Mouse (Mus musculus) kidney, adult 11 months (tissue): ENCODE measurements around the gene Krt10.
A peak's percentile ranks its signal among the peaks of the same experiment; 100 is the strongest.

Experiments used
- DNase-seq: peaks from one replicate; pipeline ENCODE4 v3.0.0; 2022

Gene Krt10

DNA sequence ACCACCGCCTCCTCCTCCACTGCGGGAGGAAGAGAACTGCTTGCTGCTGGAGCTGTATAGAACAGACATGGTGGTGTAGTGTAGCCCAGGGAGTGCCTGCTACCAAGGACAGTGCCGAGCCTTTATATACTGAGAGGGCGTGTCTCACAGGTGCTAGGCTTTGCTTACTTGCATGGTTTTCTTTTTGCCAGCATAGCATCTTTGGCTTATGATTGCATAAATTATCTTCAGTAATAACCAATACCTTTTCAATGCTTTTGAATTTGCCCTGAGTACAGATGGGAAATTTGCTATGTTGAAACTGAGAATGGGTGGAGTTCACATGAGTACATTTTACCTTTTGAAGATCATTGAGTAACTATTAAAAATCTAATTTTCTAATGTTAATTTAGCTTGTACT lies at the start of gene Krt10:
Gene Krt10, minus strand, starts transcription at position 101 of the 400 bp plus-strand sequence.
- DNase-seq, result no peak

DNA sequence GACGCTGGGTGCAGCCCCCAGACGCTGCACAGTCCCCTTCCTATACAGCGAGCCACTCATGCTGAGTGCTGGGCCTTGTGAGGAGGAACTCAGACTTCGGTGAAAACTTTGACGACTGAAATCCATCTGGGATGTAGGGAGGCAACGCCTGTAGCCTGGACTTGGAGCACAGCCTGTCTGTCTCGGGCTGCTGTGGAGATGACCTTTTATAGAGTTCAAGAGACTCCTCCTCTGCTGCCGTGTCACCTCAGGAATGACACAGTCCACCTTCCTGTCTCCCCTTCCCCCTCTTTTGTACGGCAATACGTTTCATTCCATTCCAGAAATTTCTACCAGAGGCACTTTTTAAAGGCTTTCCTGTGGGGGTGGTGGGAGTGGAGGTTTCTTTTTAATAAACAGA lies 48.8 kb upstream of the Krt10 start, which contains the start of gene Krt20:
Gene Krt20, minus strand, starts transcription at position 179 of the 400 bp plus-strand sequence.
- no peak for DNase-seq

DNA sequence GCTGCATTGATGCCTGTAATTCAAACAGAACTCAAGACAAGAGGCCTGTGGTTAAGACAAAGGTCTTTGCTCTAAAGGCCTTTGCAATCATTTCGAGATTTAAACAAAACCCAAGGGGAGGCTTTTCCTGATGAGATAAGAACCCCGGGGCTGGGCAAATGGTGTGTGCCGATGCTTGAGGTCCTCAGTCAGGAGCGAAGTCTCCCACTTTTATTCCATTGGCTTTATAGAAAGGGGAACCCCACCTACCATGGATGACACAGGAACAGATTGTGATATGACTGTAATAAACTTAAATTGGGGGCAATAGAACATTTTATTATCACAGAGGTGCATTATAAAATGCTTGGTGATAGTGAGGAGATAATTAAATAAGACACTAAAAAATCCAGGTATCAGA lies 47.5 kb upstream of the Krt10 start:
- DNase-seq, result no peak

DNA sequence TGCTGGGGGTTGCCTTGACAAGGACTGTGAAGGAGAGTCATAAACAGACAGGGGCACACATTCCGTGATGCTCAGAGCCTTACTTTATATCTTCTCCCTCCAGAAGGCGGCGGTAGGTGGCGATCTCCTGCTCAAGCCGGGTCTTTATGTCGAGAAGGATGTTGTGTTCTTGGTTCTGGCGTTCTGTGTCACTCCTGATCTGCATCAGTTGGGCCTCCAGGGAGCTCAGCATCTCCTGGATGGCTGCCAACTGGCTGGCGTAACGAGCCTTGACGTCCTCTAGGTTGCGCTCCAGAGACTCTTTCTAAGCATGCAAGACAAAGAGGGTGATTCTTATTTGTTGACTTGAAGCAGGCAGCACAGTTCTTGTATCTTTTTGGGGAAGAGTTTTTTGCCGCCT lies 41.5 kb upstream of the Krt10 start:
- peak; percentile 36 for DNase-seq

DNA sequence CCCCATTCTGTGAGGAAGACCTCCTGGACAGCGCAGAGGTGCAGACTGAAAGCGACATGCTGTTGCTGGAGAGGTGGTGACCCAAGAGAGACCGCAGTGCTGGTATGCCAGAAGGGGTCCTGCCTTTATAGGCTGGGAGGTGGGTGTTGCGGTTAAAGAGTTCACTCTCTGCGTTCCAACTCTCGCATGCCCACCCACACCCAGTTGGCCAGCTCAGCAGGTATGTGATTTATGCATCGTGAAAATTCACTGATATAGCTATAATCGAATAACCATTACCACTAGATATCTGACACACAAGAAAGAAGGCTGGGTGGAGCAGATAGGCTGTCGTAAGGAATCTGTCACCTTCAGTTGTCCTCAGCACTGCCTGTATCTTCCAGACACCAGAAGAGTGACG lies 33.0 kb upstream of the Krt10 start, which contains the start of gene Krt12:
Gene Krt12, minus strand, starts transcription at position 101 of the 400 bp plus-strand sequence.
- no peak for DNase-seq

DNA sequence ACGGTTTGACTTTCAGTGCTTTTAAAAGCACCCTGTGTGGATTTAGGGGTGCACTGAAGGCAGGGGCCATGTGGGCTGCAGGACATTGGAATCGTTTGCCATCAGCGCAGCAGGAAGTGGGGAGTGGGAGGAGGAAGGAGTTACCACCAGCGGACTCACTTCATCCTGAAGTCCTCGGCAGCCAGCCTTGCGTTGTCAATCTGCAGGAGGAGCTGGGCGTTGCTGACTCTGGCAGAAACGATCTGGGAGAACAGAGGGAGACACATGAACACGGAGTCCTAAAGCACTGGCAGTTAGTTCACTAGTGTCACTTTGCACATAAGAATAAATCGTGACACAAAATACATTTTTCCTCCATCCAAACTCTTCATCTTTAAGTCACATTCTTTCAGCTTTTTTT lies 31.4 kb upstream of the Krt10 start:
- no peak for DNase-seq

DNA sequence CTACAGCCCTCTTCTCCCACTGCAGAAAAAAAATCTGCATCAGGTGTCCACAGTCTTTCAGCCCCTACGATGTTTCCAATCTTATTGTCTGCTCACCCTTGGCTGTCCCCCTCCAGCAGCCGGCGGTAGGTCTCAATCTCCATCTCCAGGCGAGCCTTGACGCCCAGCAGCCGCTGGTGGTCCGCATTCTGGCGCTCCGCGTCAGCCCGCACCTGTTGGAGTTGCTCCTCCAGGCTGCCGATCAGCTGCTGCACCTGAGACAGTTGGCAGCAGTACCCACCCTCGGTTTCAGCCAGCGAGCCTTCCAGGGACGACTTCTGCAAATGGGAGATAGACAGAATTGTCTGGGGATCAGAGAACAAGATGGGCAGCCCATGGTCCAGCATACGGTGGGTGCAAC lies 28.7 kb upstream of the Krt10 start:
- no peak for DNase-seq

DNA sequence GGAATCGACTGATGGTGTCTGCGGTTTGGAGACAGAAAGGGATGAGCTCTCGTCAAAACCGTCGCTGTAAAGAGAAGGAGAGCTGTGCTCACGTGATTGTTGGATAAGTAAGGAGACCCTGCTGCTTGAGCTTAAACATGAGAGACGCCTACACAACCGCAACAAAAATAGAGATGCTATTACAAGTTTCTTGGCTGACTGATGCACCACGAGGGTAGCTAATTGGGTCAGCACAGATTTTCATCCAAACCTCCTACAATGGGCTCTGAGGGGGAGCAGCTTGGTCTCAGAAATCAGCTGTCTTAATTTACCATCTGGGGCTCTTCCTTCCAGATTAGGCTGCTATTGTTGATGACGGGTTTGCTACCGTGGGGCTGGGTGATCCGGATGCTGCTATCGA lies 27.7 kb upstream of the Krt10 start:
- DNase-seq, result no peak

DNA sequence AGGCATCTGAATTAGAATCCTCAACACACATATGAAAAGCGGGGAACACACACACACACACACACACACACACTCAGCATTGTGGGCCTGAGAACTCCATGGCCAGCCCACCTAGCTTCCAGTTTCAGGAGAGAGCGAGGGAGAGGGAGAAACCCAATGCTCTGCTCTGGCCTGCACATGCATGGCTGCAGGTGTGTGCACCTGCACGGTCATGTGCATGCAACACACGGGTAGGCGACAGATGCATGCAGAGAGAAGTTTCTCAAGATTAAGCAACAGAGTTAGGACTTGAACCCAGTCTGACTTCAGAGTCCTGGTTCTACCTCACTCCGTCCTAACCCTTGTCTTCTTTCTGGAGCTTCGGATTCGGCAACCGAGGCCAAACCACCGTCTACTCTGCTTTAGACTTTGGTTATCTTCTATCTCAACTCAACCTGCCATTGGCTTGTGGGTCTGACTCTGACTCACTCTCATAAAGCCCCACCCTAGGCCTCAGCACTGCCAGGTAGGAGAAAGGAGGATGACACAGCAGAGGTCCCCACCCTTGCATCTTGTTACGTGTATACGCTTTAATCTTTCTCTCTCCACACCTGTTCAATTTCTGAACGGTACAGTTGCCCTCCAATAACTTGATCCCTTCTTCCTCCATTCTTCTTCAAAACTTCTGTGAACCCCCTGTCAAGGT lies 25.4 kb upstream of the Krt10 start:
- DNase-seq, result no peak

DNA sequence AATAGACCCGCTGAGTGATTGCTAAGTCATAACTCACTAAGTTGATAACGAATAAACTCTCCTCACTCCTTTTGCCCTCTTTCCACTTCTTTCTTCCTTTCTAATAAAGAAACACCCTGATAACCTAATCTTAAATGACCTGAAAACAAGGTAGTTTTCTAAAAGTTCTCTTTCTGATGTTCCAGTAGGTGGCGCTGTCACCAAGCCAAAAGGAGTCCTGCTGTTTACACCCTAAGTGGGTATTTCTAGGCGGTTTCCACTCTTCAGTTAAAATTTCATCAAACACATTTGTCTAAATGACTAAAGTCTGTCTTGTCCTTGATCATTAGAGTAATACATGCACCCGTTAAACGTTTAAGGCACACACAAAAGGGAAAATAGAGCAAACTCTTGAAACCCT lies 24.1 kb upstream of the Krt10 start:
- DNase-seq, result no peak

DNA sequence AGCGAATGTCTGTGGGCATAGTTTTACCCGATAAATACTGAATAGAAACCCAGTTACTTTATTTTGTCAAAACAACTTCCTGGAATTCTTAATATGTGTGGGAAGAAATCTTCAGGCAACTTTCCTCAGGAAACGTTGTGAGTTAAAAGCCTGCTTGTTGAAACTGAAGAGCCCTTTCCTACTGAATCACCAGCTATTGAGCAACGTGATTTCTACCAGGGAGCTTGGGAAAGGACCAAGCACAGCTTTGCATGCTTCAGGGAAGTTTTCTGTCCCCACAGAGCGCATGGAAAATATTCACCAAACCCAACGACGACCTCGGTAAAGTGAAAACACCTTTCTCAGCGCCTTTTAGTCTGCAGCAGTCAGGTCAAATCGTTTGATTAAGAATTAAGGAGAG lies 17.0 kb upstream of the Krt10 start:
- DNase-seq, result no peak

DNA sequence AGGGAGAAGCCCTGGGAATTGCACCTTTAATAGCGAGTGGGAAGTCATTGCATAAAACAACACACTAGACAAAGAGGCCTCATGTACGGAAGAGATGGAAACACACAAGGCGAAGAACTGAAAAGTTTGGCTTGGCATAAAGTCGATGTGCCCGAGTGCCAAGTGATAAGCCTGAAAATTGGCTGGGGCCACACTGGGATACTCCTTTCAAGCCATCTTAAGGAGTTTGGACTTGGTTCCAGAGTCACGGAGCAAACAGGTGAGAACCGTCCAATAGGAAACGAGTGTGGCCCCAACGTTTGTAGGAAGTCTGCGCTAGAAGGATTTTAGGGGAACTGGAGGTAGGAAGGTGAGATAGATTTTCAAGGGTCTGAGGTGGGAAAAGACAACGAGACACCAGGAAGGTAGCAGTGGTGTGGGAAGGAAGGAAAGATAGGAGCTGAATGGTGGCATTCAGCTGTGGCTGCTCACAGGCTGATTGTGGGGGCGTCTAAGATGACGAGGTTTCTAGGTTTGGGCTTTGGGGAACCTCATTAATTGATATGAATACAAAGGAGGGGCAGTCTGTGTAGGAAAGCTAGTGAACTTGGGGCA lies 10.9 kb upstream of the Krt10 start:
- no peak for DNase-seq

DNA sequence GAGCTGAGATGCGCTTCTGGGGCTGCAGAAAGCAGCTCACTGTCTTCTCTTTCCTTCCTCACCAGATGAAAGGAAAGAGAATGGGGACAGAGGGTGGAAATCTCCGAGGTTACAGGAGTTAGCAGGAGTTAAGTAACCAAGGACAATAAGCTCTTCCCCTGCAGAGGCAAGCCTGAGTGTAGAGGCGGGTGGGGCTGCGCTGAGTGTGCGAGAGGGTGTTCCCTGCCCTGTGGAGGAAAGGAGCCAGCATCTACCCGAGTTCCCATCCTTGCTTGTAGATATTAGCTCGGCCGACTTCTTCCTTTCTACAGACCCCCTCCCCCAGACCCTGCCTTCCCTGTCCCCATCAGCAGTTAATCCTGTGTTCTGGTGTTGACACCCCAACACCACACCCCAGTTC lies 9.7 kb upstream of the Krt10 start:
- no peak for DNase-seq

DNA sequence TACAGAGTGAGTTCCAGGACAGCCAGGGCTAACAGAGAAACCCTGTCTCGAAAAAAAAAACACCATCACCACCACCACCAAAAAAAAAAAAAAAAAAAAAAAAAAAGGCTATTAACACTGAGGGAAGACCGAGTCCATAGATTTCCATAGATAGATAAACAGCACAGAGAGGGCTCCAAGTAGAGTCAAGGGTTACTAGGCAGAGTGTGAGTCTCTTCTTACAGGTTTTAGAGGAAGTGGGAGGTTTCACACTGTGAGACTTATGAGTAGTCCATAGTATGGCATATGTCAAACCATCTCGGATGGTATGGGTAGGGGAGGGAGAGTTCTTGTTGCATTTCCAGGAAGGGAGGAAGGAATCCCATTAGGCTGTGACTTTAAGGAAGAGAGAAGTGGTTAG lies 8.9 kb upstream of the Krt10 start:
- no peak for DNase-seq

DNA sequence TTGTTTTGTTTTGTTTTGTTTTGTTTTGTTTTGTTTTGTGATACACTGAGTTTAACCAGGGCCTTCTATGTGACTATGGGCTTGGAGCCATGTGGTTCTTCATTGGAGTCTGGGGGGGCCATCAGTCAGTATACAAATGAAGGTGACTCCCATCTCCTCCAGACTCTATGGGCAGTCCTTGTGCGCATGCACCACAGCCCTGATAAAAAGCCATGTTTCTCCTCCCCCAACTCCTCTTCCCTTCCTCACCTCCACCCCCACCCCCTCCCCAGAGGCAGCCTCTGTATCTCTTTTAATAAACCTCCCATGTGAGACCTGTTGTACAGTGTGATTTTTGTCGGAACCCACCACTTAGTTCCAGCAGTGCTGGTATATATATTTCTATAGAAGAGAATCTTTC lies 7.5 kb upstream of the Krt10 start:
- DNase-seq, result no peak

DNA sequence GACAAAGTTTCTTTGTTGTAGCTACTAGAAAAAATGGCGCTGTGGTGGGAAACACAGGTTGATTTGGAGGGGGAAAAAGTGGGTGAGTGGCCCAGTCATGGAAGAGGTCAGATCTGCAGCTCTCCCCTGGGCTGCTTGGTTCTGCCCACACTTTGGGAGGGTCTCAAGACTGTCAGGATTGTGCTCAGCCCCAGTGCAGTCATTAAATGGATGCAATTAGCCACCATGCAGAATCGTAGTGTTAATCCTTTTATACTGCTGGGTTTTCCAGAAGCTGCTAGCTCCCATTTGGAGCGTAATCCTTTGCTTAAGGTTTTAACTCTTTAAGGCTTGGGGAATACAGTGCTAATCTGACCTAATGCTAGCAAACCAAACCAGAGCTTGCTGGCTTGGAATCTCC lies 6.9 kb upstream of the Krt10 start:
- no peak for DNase-seq

DNA sequence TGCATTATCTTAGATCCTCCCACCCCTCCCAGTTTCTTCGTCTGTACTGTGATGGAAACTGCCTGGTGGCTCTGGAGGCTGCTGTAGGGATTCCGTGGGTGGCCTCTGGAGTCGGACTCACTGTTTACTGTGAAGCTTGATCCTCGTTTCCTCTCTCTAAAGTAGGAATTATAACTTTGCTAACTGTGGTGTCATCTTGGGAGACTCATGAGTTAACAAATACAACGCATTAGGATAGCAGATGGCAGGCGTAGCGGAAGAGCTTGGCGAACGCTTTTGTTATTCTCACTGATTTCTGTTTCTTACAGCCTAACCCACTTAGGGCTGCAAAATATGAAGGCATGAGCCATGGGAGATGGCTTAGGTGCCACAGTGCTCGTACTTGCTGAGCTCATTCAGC lies 3.3 kb upstream of the Krt10 start:
- no peak for DNase-seq

DNA sequence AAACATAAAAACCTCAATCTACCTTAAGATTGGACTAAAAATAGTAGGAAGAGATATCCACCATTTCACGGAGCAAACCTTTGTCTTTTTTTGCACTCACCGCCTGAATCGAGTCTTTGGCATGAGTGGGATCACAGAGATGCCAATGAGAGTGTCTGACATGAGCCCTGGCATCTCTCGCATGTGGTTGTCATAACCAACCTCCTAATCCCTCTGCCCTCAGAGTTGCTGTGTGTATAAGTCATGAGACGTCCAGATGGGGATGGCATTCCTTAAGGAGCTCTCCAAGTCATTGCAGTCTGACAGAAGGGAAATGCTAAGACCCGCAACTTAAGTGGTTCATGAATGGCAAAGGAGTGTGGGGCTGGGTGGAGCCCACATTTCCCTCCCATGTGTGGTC lies 2.2 kb upstream of the Krt10 start:
- no peak for DNase-seq

DNA sequence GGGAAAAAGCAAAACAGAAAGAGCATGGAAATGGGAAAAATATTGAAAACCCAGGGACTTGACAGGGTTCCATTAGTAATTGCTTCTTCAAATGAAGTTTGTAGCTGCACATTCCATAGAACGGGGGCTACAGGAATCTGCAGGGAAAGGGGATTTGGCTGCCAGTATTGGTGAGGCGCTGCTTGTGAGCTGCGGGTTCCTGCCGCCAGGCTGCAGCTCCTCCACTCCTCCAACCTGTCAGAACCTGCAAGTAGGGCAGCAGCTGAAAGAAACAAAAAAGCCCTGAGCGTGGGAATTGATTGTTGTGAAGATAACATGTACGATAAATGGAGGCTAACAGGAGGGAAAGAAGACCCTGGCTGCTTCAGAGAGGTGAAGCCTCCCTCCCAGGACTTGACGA lies 1.7 kb upstream of the Krt10 start:
- DNase-seq, result no peak

DNA sequence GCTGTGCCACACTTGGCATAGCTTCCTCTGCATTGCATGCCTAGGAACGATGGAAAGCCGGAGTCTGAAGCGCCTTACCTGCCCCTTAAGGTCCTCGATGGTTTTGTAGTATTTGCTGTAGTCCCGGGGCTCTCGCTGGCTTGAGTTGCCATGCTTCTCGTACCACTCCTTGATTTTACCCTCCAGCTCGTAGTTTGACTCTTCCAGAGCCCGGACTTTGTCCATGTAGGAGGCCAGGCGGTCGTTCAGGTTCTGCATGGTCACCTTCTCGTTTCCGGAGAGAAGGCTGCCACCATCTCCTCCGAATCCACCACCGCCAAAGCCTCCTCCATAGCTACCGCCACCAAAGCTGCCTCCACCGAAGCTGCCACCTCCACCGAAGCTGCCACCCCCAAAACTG lies 503 bp downstream of the Krt10 start:
- DNase-seq, result peak; percentile 19

DNA sequence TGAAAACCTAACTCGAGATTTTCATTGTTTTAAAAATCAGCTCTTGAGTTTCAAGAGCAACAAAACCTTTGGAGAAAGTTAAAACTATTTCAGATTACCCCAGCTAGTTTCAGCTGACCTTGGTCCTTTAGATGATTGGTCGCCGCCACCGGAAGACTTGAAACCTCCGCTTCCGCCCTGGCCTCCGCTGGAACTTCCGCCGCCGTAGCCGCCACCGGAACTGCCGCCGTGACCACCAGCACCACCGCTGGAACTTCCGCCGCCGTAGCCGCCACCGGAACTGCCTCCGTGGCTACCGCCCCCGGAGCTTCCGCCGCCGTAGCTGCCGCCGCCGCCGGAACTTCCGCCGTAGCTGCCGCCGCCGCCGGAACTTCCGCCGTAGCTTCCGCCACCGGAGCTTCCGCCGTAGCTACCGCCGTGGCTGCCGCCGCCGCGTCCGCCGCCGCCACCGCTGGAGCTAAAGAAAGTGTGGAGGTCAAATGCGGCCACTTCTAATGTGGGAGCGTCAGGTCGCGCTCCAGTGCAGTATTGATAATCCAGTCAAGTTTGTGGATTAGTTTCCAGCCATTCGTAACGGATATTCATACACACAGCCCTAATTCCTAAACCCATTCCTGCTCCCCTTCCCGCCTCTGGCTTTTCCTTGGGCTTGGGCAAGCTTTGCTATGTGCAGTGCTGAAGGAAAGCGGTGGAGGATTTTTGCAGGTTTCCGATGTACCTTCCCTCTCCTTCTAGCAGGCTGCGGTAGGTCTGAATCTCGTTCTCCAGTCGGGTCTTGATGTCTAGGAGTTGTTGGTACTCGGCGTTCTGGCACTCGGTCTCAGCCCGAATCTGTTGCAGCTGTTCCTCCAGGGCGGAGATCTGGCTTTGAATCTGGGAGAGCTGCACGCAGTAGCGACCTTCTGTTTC lies 3.1 kb downstream of the Krt10 start:
- peak; percentile 93 for DNase-seq

DNA sequence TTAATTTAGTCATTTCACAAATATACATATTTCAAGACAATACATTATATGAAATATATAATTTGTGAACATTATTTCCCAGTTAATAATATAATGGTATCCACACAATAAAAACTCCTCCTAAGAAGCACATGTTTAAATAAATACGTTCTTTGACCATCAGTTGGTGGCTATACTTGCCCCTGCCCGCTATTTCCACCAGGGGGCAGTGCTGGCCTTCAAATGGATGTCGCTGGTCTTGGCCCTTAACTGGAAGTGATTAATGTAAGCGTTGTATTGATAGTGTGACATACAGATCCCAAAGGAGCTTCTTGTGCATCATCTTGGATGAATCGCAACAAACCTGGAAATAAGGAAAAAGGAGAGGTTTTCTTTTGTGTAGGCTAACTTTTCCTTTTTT lies 9.6 kb downstream of the Krt10 start:
- peak; percentile 51 for DNase-seq

DNA sequence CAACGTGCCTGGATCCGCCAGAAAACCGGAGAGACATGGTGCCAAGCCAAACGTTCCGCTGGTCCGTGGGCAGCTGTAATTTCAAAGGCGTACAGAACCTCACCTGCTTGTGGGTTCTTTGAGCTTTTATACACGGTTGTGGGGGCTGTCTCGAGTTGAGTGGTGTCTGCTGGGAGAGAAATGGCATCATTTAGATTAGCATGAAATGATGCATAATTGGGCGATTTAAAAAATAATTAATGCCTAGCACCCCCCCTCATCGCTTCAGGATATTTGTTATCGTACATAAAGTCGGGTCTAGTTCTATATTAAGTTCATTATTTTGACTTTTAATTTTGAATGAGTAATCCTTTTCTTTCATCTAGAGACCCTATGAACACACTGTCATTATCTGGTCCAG lies 14.4 kb downstream of the Krt10 start, which contains the start of gene Krt28:
Gene Krt28, minus strand, starts transcription at position 101 of the 400 bp plus-strand sequence.
- DNase-seq, result no peak
